Mouse (Mus musculus) layer of hippocampus, adult 11-12 months (tissue): Measurements from ENCODE around the gene Ces1g.

Experiments
- DNase-seq: peaks from one replicate; pipeline ENCODE4 v3.0.0; 2022; ENCODE audit warnings: low spot score

Gene Ces1g

DNA sequence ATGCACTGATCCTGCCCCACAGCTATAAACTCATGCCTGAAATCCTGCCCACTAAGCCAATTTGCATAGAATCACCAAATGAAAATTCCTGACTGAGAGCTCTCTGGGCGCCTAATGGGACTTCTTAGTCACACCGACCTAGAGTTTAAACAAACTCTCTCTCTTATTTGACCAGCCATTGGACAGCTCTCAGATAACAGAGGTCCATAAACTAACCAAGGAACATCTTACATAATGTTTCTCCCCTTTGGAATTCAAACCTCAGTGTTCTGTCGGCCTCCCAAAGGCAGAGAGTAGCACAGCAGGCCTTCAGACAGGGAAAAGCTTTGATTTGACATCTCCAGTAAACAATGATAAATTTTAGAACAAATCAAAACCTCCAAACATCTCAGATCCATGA, at the start of gene Ces1g:
Gene Ces1g (minus strand): TSS at position 102 of the 400 bp plus-strand sequence.
- DNase-seq, result no peak

DNA sequence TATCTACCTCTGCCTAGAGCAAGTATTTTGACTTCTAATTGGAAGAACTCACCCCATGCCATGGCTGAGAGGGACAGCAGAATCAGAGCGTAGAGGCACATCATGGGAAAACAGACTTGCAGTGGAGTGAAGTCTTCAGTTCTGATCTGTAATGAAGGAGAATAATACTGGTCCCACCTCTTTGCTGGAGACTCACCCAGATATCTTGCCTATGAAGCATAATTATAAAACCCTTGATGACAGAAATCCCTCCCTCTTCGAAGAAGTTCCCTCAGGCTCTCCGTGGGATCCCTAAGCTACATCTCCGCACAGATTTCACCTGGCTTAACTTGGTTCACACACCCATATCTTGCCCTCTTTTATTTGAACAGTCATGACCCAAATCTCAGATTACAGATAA, 42.5 kb upstream of the Ces1g start, which contains the start of gene Ces1h:
Gene Ces1h (minus strand): TSS at position 101 of the 400 bp plus-strand sequence.
- DNase-seq, result no peak

- no peak for DNase-seq
Measured at GRCm38 (mm10) chr8:93369481-93369880, 32.4 kb upstream of the Ces1g start.

- DNase-seq, result no peak
Measured at GRCm38 (mm10) chr8:93360113-93360512, 23.0 kb upstream of the Ces1g start.

DNA sequence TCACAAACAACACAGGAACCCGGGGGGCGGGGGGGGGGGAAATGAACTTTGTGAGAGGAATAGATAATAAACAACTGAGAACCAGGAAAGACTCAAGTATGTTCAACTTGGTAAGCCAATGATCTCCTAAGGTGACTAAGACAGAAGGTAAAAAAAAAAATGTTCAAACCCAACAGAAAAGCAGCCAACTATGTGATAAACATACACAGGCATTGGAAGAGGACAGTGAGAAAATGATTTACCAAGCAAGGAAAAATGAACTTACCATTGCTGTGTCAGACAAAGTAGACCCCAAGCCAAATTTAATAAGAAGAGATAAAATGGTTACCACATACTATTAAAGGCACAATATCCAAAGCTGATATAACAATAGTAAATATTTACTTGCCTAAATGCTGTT, 2.4 kb upstream of the Ces1g start:
- DNase-seq, result no peak

DNA sequence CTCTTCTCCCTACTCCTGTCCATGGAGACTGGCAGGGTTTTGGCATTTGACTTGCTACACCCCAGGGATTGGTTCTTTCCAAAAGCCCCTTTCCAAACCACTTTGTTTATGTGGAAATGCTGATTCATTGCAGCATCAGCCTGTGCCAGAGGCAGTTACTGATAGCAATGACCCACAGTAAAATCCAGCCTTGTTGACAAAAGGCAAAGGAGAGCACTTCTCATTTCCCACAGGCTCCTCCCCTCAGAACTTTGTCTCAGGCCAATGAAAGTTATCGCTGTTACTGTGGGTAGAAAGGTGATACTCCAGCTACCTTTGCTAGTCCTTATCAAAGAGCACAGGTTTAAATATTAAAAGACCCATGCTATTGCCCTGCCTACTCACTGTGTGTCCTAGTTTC, 4.4 kb downstream of the Ces1g start:
- no peak for DNase-seq

GRCm38 (mm10) chr8:93331151-93331550, 6.0 kb downstream of the Ces1g start:
- no peak for DNase-seq

DNA sequence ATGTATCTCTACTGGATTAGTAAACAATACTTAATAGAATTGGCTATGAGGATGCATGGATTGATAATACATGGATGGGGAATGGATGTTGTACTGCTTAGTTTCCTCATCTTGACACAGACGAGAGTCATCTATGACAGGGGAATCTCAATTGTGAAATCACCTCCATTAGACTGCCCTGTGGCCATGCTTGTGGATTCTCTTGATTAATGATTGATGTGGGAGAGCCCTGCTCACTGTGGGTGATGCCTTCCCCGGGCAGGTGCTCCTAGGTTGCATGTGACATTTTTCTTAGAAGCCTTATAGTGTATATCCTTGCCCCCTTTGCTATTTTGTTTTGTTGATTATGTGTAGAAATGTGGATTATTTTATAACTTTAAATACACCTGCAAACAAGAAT, 12.0 kb downstream of the Ces1g start:
- DNase-seq, result no peak

DNA sequence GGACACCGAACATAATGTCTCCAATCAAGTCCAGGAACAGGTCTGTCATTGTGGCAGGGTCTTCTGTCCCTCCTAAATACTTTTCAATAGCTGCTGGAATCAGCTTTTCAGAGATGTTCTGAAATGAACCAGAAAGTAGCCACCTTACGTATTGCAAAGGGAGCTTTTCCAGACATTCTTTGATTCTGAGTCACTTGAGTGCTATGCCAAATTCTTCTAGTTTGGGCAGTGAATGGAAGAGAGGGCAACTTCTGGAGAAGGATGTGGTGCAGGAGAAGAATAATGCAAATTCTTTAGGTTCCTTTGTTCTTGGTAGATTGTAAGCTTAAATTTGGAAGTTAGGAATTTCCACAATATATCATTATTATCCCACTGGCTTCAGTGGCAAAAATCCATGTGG, 20.1 kb downstream of the Ces1g start:
- no peak for DNase-seq

GRCm38 (mm10) chr8:93315557-93315956, 21.6 kb downstream of the Ces1g start:
- DNase-seq, result no peak

DNA sequence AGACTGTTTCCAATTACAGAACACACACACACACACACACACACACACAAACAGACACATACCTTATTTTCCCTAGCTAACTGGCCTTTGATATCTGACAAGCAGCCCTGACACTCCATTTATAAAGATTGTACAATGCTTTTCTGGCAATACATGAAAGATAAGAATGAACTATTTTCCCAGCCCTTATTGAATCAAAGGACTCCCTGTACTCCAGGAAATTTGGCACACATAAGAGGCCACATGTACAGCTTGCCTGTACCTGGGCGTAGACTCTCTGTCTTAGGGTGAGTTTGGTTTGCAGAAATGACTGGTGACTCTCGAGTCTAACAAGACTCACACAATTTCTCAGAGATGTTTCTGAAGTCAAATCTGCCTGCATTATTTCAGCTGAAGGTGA, 53.2 kb downstream of the Ces1g start:
- no peak for DNase-seq

- DNase-seq, result no peak
Measured at GRCm38 (mm10) chr8:93282349-93282748, 54.8 kb downstream of the Ces1g start.

GRCm38 (mm10) chr8:93279556-93279955, 57.6 kb downstream of the Ces1g start, which contains the start of gene Ces1f:
Gene Ces1f (minus strand): TSS chr8:93279747.
- DNase-seq, result no peak

GRCm38 (mm10) chr8:93278176-93278805, 58.8 kb downstream of the Ces1g start:
- peak; percentile 9 for DNase-seq

- DNase-seq, result no peak
Measured at GRCm38 (mm10) chr8:93274609-93275008, 62.5 kb downstream of the Ces1g start.

- peak; percentile 23 for DNase-seq
Measured at GRCm38 (mm10) chr8:93273321-93273720, 63.8 kb downstream of the Ces1g start.

DNA sequence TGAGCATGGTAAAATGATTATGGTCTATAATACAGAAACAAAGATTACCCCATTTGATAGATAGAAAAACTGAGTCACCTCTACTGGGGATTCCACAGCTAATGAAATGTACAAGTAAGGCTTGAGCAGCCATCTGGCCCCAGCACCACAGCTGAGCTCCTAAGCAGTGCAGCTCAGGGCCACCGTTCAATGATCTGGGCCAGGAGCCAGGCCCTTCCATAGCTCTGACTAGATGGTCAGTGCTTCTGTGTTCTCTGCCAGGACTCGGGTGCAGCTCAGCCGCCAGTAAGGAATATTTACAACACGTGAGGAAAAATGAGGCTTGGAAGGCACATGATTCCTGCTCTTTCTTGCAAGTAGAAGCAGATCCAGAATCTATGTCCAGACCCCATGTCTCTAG, 64.4 kb downstream of the Ces1g start:
- DNase-seq, result no peak

- no peak for DNase-seq
Measured at GRCm38 (mm10) chr8:93261436-93261835, 75.7 kb downstream of the Ces1g start.

DNA sequence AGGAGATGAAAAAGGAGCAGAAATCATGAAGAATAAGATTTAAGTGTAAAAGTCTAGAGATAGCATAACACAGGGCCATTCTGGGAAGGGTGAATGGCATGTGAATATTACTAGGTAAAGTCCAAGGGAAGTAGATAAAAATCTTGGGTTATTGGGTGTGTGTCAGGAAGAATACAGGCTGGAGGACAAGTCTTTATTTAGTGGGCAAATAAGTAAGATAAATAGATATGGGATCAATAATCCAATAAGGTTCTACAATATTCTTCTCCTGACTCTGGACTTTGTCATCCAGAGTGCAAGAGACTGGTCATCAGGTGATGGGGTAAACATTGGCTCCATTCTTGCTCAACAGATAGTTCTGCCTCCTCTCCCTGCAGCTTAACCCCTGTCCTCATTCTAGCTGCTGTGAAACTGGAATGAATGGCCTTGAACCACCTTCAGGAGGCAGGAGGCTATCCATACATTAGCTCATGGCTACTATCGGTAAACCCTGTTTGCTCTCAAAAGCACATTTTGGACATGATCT, 84.6 kb downstream of the Ces1g start:
- DNase-seq, result no peak
